Mouse (Mus musculus) stomach, embryonic 14.5 days (tissue): Measurements from ENCODE around the gene Nkx2-5. TPM values are rescaled to one million over a fixed set of nuclear protein-coding genes. Genes with fewer than 3 reads are reported as not detected.

Experiments used
- ATAC-seq: fragments of 200-750 bp; cut with Nextera tagmentation; 2 replicates; pipeline ENCODE4 v1.8.0; 2017; ENCODE audit warnings: low read depth, moderate TSS enrichment; ENCODE audit not compliant: insufficient number of reproducible peaks, insufficient read depth, low FRiP score
- H3K27ac ChIP-seq: fragments of 300-500 bp; sonication (generic); 2 replicates; pipeline ENCODE4 v1.5.1; 2014; ENCODE audit warnings: mild to moderate bottlenecking, low read length, moderate library complexity, mixed read lengths
- H3K27me3 ChIP-seq: fragments of 300-500 bp; sonication (generic); 2 replicates; pipeline ENCODE4 v1.6.1; 2014; ENCODE audit warnings: low read length, control low read depth, mixed read lengths; ENCODE audit not compliant: control insufficient read depth, insufficient read depth
- H3K36me3 ChIP-seq: fragments of 300-500 bp; sonication (generic); 2 replicates; pipeline ENCODE4 v1.6.1; 2014; ENCODE audit warnings: mild to moderate bottlenecking, control low read depth, low read length, moderate library complexity, mixed read lengths; ENCODE audit not compliant: control insufficient read depth, insufficient read depth
- H3K4me1 ChIP-seq: fragments of 300-500 bp; sonication (generic); 2 replicates; pipeline ENCODE4 v1.6.1; 2014; ENCODE audit warnings: low read length, control low read depth, mixed read lengths; ENCODE audit not compliant: control insufficient read depth, insufficient read depth
- H3K4me2 ChIP-seq: fragments of 300-500 bp; sonication (generic); replicated peaks from 2 replicates; pipeline ENCODE4 v1.6.1; 2014; ENCODE audit warnings: low read depth, low read length, control low read depth
- H3K4me3 ChIP-seq: fragments of 300-500 bp; sonication (generic); 2 replicates; pipeline ENCODE4 v1.5.1; 2014; ENCODE audit warnings: low read depth, low read length, control low read depth
- H3K9ac ChIP-seq: fragments of 300-500 bp; sonication (generic); replicated peaks from 2 replicates; pipeline ENCODE4 v1.6.1; 2014; ENCODE audit warnings: low read depth, mild to moderate bottlenecking, control low read depth, low read length, moderate library complexity, mixed read lengths
- H3K9me3 ChIP-seq: fragments of 300-500 bp; sonication (generic); 2 replicates; pipeline ENCODE4 v1.6.1; 2016; ENCODE audit warnings: low read depth, low read length, control low read depth; ENCODE audit not compliant: control insufficient read depth
- WGBS: fragments of 180-500 bp; shearing (Covaris S2); extraction: QIAGEN DNeasy Blood & Tissue Kit; methylation state at CpG from one replicate; pipeline ENCODE4 v1.1.7; 2014; 5-methylcytosine and 5-hydroxymethylcytosine counted together
- polyA plus RNA-seq: library from polyadenylated mRNA; unstranded; fragments of >200 nt; fragmentation: Nextera tagmentation; extraction: Ambion mirVana; gene quantifications from 2 replicates; pipeline ENCODE4 v1.2.1, GENCODE M21; 2014

Gene Nkx2-5
- polyA plus RNA-seq, 1 experiment from 2014 or later: 6.4 TPM

DNA sequence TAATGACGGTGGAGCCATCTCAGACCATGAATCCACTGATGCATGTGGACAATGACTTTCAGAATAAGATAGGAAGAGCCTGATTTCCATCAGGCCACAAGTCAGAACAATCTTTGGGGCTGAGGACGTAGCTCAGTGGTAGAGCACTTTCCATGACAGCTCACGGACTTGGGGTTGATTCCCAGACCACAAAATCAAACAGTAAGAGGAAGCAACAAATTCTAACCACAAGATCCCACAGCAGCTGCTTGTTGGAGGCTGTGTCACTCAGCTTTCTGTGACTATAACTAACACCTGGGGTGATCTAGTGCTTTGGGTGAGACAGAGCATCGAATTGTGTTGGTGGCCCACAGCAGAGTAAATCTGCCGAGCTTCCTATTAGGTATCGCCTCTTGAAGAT, 28.0 kb downstream of the Nkx2-5 start:
- Histone ChIP-seq H3K4me2 (no peak overlapping the region), H3K9me3 (no peaks in the 10 kb centered on the region), H3K27me3 (no peaks in the 10 kb centered on the region), H3K4me1 (no peaks in the 10 kb centered on the region), H3K27ac (no peak overlapping the region), H3K4me3 (no peak overlapping the region), H3K36me3 (no peaks in the 10 kb centered on the region), H3K9ac (no peak overlapping the region)
- no peak for ATAC-seq
- WGBS: 77% methylated on average over 6 of the region's 6 CpGs

DNA sequence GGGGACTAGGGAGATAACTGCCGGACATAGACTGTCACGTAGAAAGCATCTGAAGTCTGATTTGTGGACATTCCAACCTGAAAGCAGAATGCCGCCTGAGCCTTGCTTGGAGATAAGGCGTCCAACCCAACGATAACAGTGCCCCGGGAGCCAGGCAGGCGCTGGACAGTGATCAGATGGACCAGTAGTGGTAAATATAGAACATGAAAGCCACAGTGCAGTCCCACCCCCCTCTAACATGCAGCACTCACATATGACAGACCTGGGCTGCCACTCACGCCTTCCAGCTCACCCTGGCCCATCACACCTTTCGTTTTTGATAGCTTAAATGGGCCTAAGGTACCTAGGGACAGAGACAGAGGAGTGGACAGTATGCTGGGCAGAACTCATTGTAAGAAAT, 31.3 kb downstream of the Nkx2-5 start:
- Histone ChIP-seq H3K27ac (no peak overlapping the region), H3K27me3 (no peaks in the 10 kb centered on the region), H3K36me3 (no peaks in the 10 kb centered on the region), H3K9me3 (no peaks in the 10 kb centered on the region), H3K9ac (no peak overlapping the region), H3K4me1 (no peaks in the 10 kb centered on the region), H3K4me2 (no peak overlapping the region), H3K4me3 (no peak overlapping the region)
- no peak for ATAC-seq
- WGBS: 58% methylated on average over 9 of the region's 9 CpGs

- H3K4me2 ChIP-seq: no peak overlapping the region
- H3K4me1 ChIP-seq: no peaks in the 10 kb centered on the region
- H3K4me3 ChIP-seq: no peak overlapping the region
- H3K9ac ChIP-seq: no peak overlapping the region
- 77% methylated on average over 2 of the region's 2 CpGs for WGBS
- H3K36me3 ChIP-seq: no peaks in the 10 kb centered on the region
- ATAC-seq: no peak
- H3K9me3 ChIP-seq: no peaks in the 10 kb centered on the region
- no peaks in the 10 kb centered on the region for H3K27me3 ChIP-seq
- no peak overlapping the region for H3K27ac ChIP-seq
Measured at GRCm38 (mm10) chr17:26812607-26813006, 32.2 kb downstream of the Nkx2-5 start.

DNA sequence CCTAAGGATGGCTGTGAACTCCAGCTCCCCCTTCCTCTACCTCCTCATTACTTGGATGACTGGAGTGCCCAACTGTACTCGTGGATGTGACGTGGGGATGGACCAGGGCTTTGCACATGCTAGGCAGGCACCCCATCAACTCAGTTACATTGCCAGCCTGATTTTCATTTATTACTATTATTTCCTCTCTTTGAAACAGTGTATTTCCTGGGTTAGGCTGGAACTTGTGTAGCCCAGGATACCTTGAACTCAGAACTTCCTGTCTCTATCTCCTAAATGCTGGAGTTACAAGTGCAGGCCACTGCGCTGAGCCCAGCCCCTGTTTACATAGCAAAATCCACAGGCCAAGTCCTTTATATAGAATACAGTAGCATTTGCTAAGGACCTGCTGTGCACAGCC, 41.9 kb downstream of the Nkx2-5 start:
- no peak overlapping the region for H3K27ac ChIP-seq
- WGBS: 82% methylated on average over 3 of the region's 3 CpGs
- no peaks in the 10 kb centered on the region for H3K4me1 ChIP-seq
- H3K9ac ChIP-seq: no peak overlapping the region
- no peak overlapping the region for H3K4me3 ChIP-seq
- H3K4me2 ChIP-seq: no peak overlapping the region
- no peak for ATAC-seq
- H3K27me3 ChIP-seq: no peaks in the 10 kb centered on the region
- no peaks in the 10 kb centered on the region for H3K9me3 ChIP-seq
- H3K36me3 ChIP-seq: no peaks in the 10 kb centered on the region

DNA sequence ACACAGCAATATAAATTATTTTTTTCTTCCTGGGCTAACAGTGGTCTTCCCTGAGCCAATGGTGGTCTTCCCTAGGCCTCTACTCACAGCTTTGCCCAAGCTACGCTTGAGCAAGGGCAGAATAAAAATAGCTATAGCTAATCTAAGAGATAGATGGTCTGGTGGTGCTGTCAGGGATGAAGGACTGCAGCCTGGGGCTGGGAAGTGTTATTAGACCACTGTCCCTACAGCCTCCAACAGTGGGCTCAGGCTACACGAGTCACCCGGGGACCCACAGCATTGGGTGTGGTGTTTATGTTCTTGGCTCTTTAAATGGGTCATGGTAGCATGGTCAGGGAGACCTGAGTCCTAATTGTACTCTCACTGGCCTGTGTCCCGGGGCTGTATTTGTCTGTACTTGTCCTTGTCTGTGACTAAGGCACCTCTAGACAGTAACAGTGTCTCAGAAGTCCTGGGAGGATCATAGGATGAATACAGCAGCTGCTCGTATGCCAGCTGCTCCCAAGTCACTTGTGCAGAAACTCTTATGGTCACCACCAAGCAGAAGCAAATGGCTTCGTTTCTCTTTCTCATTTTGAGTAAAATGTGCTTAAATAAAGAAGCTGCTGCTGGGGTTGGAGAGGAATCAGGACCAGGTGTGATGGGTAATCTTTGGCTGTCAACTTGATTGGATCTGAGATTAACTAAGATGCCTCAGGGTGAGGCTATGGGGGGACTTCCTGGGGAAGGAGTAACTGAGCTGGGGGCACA, 47.3 kb downstream of the Nkx2-5 start:
- no peaks in the 10 kb centered on the region for H3K27me3 ChIP-seq
- 70% methylated on average over 6 of the region's 6 CpGs for WGBS
- no peak overlapping the region for H3K4me3 ChIP-seq
- ATAC-seq: no peak
- H3K36me3 ChIP-seq: peaks cover 2% of the 10 kb centered on the region; the same call in 1 of the 2 replicates
- H3K9me3 ChIP-seq: no peaks in the 10 kb centered on the region
- H3K27ac ChIP-seq: no peak overlapping the region
- no peak overlapping the region for H3K4me2 ChIP-seq
- no peaks in the 10 kb centered on the region for H3K4me1 ChIP-seq
- H3K9ac ChIP-seq: no peak overlapping the region

GRCm38 (mm10) chr17:26795386-26795785, 49.4 kb downstream of the Nkx2-5 start:
- Histone ChIP-seq H3K4me2 (no peak overlapping the region), H3K36me3 (peaks cover 21% of the 10 kb centered on the region), H3K27me3 (no peaks in the 10 kb centered on the region), H3K4me3 (no peak overlapping the region), H3K4me1 (no peaks in the 10 kb centered on the region), H3K9me3 (no peaks in the 10 kb centered on the region), H3K9ac (no peak overlapping the region), H3K27ac (no peak overlapping the region)
- ATAC-seq: no peak
- 68% methylated on average over 6 of the region's 7 CpGs for WGBS

- Histone ChIP-seq H3K27ac (no peak overlapping the region), H3K9ac (no peak overlapping the region), H3K27me3 (no peaks in the 10 kb centered on the region), H3K36me3 (peaks cover 26% of the 10 kb centered on the region), H3K9me3 (no peaks in the 10 kb centered on the region), H3K4me1 (no peaks in the 10 kb centered on the region), H3K4me3 (no peak overlapping the region), H3K4me2 (no peak overlapping the region)
- WGBS: 15% methylated on average over 3 of the region's 3 CpGs
- ATAC-seq: no peak
Measured at GRCm38 (mm10) chr17:26794744-26795143, 50.1 kb downstream of the Nkx2-5 start.

- Histone ChIP-seq H3K27ac (no peak overlapping the region), H3K9me3 (no peaks in the 10 kb centered on the region), H3K9ac (no peak overlapping the region), H3K4me1 (no peaks in the 10 kb centered on the region), H3K27me3 (no peaks in the 10 kb centered on the region), H3K4me2 (no peak overlapping the region), H3K36me3 (peaks cover 41% of the 10 kb centered on the region), H3K4me3 (no peak overlapping the region)
- 79% methylated on average over 5 of the region's 5 CpGs for WGBS
- ATAC-seq: no peak
Measured at GRCm38 (mm10) chr17:26793068-26793765, 51.6 kb downstream of the Nkx2-5 start.
